Mouse (Mus musculus) splenic B cell, adult 2 months (primary cell): ENCODE measurements around the gene Hid1.

ENCODE experiments used
- DNase-seq: peaks from one replicate; pipeline ENCODE4 v3.0.0-alpha.2; 2011; ENCODE audit warnings: low read depth, low spot score
- H3K27me3 ChIP-seq: 2 replicates; pipeline ENCODE4 v1.6.1; 2012; ENCODE audit warnings: mild to moderate bottlenecking, low read length, moderate library complexity, mixed read lengths; ENCODE audit not compliant: control insufficient read depth, poor library complexity, insufficient read depth, severe bottlenecking
- H3K36me3 ChIP-seq: 2 replicates; pipeline ENCODE4 v1.6.1; 2012; ENCODE audit warnings: mild to moderate bottlenecking, low read length, moderate library complexity, mixed read lengths; ENCODE audit not compliant: control insufficient read depth, poor library complexity, insufficient read depth, severe bottlenecking

The Hid1 gene

DNA sequence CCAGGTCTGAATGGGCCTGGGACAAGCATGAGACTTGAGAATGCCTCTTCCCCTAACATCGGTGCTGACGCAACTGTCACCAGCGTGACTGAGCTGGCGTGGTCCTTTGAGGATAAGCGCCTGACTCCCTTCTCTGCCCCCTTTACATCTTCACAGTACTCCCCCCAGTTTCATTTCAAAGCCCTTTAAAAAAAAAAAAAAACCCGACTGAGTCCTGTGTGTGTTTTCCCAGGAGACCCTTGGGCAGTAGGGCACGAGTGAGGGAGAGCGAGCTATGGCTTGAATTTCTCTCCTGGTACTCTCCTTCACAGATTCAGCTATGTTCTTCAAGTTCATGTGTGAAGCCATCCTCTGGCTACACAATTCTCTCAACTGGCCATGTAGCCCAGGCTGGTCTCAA, 69.4 kb downstream of the Hid1 start:
- DNase-seq, result no peak
- no peaks in the 10 kb centered on the region; the same call in 1 of the 2 replicates for H3K27me3 ChIP-seq
- H3K36me3 ChIP-seq, result no peaks in the 10 kb centered on the region
